Mouse (Mus musculus): ENCODE results near the gene Gm20826. TPM values are rescaled to one million over a fixed set of nuclear protein-coding genes. Genes with fewer than 3 reads are reported as not detected.

Gm20826 gene
- not detected for polyA plus RNA-seq (2017; shearing (Covaris generic))

DNA sequence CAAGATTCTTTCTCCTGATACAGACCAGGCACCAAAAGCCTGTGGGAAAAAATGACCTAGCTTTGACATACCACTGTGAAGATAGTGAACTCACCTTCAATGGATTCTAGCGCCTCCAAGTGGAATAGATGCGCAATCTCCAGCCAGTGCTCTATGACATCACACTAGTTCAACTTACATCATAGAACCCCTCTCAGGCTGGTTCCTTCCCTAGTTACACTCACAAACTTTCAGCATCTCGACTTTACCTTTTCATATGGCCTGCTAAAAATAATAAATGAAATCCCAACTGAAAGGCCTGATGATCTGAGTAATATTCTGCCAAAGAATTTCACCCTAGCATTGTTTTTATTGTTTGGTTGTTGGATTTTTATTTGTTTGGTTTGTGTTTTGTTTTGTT, at the start of gene Gm20826:
Gene Gm20826, minus strand, starts transcription at position 101 of the 400 bp plus-strand sequence.

Other genes with a start within 250 kb of the Gm20826 start
- not detected for gene Gm21788, start 233.5 kb downstream of the Gm20826 start, polyA plus RNA-seq (2017; shearing (Covaris generic))
- not detected for gene Gm28576, start 84.5 kb upstream of the Gm20826 start, polyA plus RNA-seq (2017; shearing (Covaris generic))

Data from inflammation-experienced regulatory T-cells, adult 16 weeks (primary cell).